Mouse (Mus musculus) left cerebral cortex, adult 8-10 months (tissue): Measurements from ENCODE around the gene Bphl. TPM values are rescaled to one million over a fixed set of nuclear protein-coding genes. Genes with fewer than 3 reads are reported as not detected.
"Not testable (repeated sequence)": the region's sequence is repeated elsewhere in the genome, so short reads cannot be mapped to it uniquely, and the experiment has no call there.

Experiments used
- DNase-seq, 2 experiments: peaks; one replicate each; pipeline ENCODE4 v3.0.0; 2022; ENCODE audit warnings: low spot score in 2 of 2
- total RNA-seq, 4 experiments: library from RNA; stranded (reverse); gene quantifications; 2 replicates each; pipeline ENCODE4 v1.2.4; 2022

The Bphl gene
- total RNA-seq, 4 experiments from 2014 or later: 41.4 to 49.8 (median 45.9) TPM

GRCm38 (mm10) chr13:34051692-34052091, 14.3 kb downstream of the Bphl start:
- DNase-seq: no peak

GRCm38 (mm10) chr13:34053673-34054282, 16.4 kb downstream of the Bphl start:
- DNase-seq: no peak

- no peak for DNase-seq
Measured at GRCm38 (mm10) chr13:34054391-34054790, 17.0 kb downstream of the Bphl start.

GRCm38 (mm10) chr13:34054983-34055382, 17.6 kb downstream of the Bphl start:
- no peak for DNase-seq

- no peak for DNase-seq
Measured at GRCm38 (mm10) chr13:34057252-34057651, 19.9 kb downstream of the Bphl start.

GRCm38 (mm10) chr13:34060061-34060460, 22.7 kb downstream of the Bphl start:
- DNase-seq: no peak

- no peak for DNase-seq
Measured at GRCm38 (mm10) chr13:34062466-34062865, 25.1 kb downstream of the Bphl start.

GRCm38 (mm10) chr13:34066351-34066750, 29.0 kb downstream of the Bphl start:
- DNase-seq: peak in 1 of 2 experiments; percentile 68

GRCm38 (mm10) chr13:34070296-34070695, 32.9 kb downstream of the Bphl start:
- no peak for DNase-seq

- DNase-seq: no peak
Measured at GRCm38 (mm10) chr13:34071836-34072235, 34.4 kb downstream of the Bphl start.

GRCm38 (mm10) chr13:34072847-34073246, 35.5 kb downstream of the Bphl start:
- DNase-seq: no peak

GRCm38 (mm10) chr13:34074441-34074840, 37.0 kb downstream of the Bphl start:
- DNase-seq: not testable (repeated sequence)

- not testable (repeated sequence) for DNase-seq
Measured at GRCm38 (mm10) chr13:34075893-34076292, 38.5 kb downstream of the Bphl start.

GRCm38 (mm10) chr13:34076561-34077491, 39.4 kb downstream of the Bphl start:
- peak in 1 of 2 experiments; percentile 50 for DNase-seq

- DNase-seq: peak; percentile 85 to 89
Measured at GRCm38 (mm10) chr13:34077492-34078271, 40.3 kb downstream of the Bphl start, which contains the start of gene Tubb2a. Tubb2a (minus strand) TSS chr13:34078007.

- DNase-seq: no peak
Measured at GRCm38 (mm10) chr13:34078500-34079280, 41.3 kb downstream of the Bphl start.

- no peak for DNase-seq
Measured at GRCm38 (mm10) chr13:34079801-34080200, 42.4 kb downstream of the Bphl start.

GRCm38 (mm10) chr13:34081926-34082325, 44.5 kb downstream of the Bphl start:
- DNase-seq: no peak

GRCm38 (mm10) chr13:34084026-34084750, 46.8 kb downstream of the Bphl start:
- no peak for DNase-seq
